Mouse (Mus musculus) C2C12 (cell line): ENCODE data around the gene Hp1bp3. TPM values are rescaled to one million over a fixed set of nuclear protein-coding genes. Genes with fewer than 3 reads are reported as not detected.

Experiments
- H3K27me3 ChIP-seq: one replicate; pipeline ENCODE4 v1.6.1; 2011; ENCODE audit not compliant: control insufficient read depth, insufficient read depth, insufficient read length
- H3K36me3 ChIP-seq: one replicate; pipeline ENCODE4 v1.6.1; 2011; ENCODE audit not compliant: control insufficient read depth, insufficient read depth
- H3K4me3 ChIP-seq: one replicate; pipeline ENCODE4 v1.5.1; 2011; ENCODE audit warnings: mild to moderate bottlenecking, control low read depth; ENCODE audit not compliant: poor library complexity, insufficient read depth, severe bottlenecking
- H3K79me2 ChIP-seq: one replicate; pipeline ENCODE4 v1.6.1; 2011; ENCODE audit not compliant: control insufficient read depth, insufficient read depth
- H3K79me3 ChIP-seq: one replicate; pipeline ENCODE4 v1.6.1; 2011; ENCODE audit warnings: low read depth, control low read depth
- H3ac ChIP-seq: one replicate; pipeline ENCODE3; 2011; ENCODE audit warnings: low read depth; ENCODE audit not compliant: control insufficient read depth, insufficient read length
- CEBPB ChIP-seq: IDR thresholded peaks from one replicate; pipeline ENCODE4 v1.6.1; 2011; ENCODE audit warnings: low read depth, mild to moderate bottlenecking, control low read depth, moderate library complexity
- CTCF ChIP-seq: IDR thresholded peaks from one replicate; pipeline ENCODE4 v1.5.1; 2011; ENCODE audit not compliant: control insufficient read depth, insufficient read depth, insufficient read length
- FOSL1 ChIP-seq: IDR thresholded peaks from one replicate; pipeline ENCODE4 v1.8.0; 2011; ENCODE audit warnings: mild to moderate bottlenecking, low read length; ENCODE audit not compliant: poor library complexity, insufficient read depth, severe bottlenecking
- MAX ChIP-seq: IDR thresholded peaks from one replicate; pipeline ENCODE4 v1.6.1; 2011; ENCODE audit warnings: mild to moderate bottlenecking, control low read depth
- MYOD1 ChIP-seq: IDR thresholded peaks from one replicate; pipeline ENCODE4 v1.6.1; 2011; ENCODE audit warnings: low read depth; ENCODE audit not compliant: control insufficient read depth, insufficient read length
- MYOG ChIP-seq: IDR thresholded peaks from one replicate; pipeline ENCODE4 v1.6.1; 2011; ENCODE audit not compliant: control insufficient read depth, insufficient read length; ENCODE audit errors: extremely low read depth
- USF1 ChIP-seq: IDR thresholded peaks from one replicate; pipeline ENCODE4 v1.6.1; 2011; ENCODE audit warnings: low read depth, mild to moderate bottlenecking, control low read depth, moderate library complexity
- polyA plus RNA-seq: library from polyadenylated mRNA; unstranded; fragments of >200 nt; fragmentation: generic; extraction: Trizol; gene quantifications from one replicate; pipeline ENCODE4 v1.2.1, GENCODE M21; 2012; ENCODE audit warnings: missing spikeins

Hp1bp3 gene
- polyA plus RNA-seq, 1 experiment, result 54.3 TPM

DNA sequence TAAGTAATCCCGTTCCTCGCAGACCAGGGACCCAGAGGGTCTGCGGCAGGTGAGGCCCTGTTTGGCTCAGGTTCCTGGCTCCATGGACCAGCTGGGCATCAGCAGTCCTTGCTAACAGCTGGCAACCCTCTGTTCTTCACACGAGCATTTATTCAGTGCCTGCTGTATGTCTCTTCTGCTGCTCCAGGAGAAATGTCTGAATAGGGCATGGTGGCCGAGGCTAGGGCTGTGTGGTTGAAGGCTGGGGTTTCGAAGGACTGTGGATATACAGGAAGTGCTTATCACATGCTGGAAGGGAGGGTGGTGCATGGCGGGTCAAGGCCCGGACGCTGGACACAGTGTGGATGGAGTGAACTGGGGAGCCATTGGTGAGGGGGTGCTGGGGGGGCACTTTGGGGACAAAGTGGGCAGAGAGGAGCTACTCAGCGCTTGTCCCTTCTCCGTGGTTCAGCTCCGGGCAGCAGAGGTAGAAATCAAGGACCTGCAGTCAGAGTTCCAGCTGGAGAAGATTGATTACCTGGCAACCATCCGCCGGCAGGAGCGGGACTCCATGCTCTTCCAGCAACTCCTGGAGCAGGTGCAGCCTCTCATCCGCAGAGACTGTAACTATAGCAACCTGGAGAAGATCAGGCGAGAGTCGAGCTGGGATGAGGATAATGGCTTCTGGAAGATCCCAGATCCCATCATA lies 77.3 kb downstream of the Hp1bp3 start:
- H3K36me3 ChIP-seq, result no peaks in the 10 kb centered on the region
- no peak overlapping the region for H3K4me3 ChIP-seq
- H3K79me3 ChIP-seq, result no peaks in the 10 kb centered on the region
- H3K79me2 ChIP-seq, result no peaks in the 10 kb centered on the region
- TF ChIP-seq MYOG (no peak), USF1 (no peak), CTCF (no peak), MAX (no peak), CEBPB (no peak), FOSL1 (no peak), MYOD1 (no peak)
- peaks cover 50% of the 10 kb centered on the region for H3K27me3 ChIP-seq
- H3ac ChIP-seq, result no peak overlapping the region

DNA sequence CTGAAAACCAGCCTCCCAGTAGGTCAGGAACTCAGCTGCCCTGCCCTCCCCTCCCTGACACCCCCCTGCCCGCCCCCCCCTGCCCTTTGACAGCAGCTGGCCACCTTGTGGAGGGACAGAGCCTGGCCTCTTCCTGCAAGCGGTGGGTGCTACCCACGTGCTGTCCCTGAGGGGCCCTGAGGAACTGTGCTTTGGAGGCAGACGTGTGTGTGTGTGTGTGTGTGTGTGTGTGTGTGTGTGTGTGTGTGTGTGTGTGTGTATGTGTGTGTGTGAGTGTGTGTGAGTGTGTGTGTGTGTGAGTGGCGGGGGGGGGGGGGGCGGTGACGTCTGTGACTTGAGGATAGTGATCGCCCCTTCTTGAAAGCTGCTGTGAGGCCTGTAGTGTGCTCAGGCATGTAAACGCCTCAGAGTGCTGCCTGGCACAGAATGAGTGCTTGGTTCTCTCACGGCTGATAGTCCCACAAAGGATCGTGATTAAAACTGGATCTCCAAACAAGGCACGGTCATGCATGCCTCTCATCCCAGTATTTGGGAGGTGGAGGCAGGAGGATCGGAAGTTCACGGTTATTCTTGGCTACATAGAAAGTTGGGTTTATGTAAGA lies 78.0 kb downstream of the Hp1bp3 start:
- H3K79me3 ChIP-seq, result no peaks in the 10 kb centered on the region
- no peaks in the 10 kb centered on the region for H3K79me2 ChIP-seq
- no peak overlapping the region for H3ac ChIP-seq
- TF ChIP-seq MAX, result no peak
- H3K4me3 ChIP-seq, result no peak overlapping the region
- H3K27me3 ChIP-seq, result peaks cover 43% of the 10 kb centered on the region
- H3K36me3 ChIP-seq, result no peaks in the 10 kb centered on the region

Other genes with a start within 250 kb of the Hp1bp3 start
- 24.3 TPM for gene Eif4g3, start 223.3 kb upstream of the Hp1bp3 start, polyA plus RNA-seq
- gene Sh2d5, start 34.1 kb downstream of the Hp1bp3 start, polyA plus RNA-seq, result 0.15 TPM
- gene Kif17, start 34.1 kb downstream of the Hp1bp3 start, polyA plus RNA-seq, result 0.02 TPM
- 204 TPM for gene Ddost, start 88.4 kb downstream of the Hp1bp3 start, polyA plus RNA-seq
- 9.7 TPM for gene Pink1, start 110.0 kb downstream of the Hp1bp3 start, polyA plus RNA-seq
- gene Cda, start 151.7 kb downstream of the Hp1bp3 start, polyA plus RNA-seq, result 8.7 TPM
- not detected for gene Fam43b, start 180.2 kb downstream of the Hp1bp3 start, polyA plus RNA-seq
- 26.5 TPM for gene Mul1, start 218.4 kb downstream of the Hp1bp3 start, polyA plus RNA-seq
- 0.48 TPM for gene Camk2n1, start 238.0 kb downstream of the Hp1bp3 start, polyA plus RNA-seq